Mouse (Mus musculus) sigmoid colon, adult 10 weeks (tissue): ENCODE results near the gene Arhgap11a. TPM values are rescaled to one million over a fixed set of nuclear protein-coding genes. Genes with fewer than 3 reads are reported as not detected.

Experiments used
- polyA plus RNA-seq: library from polyadenylated mRNA; stranded (reverse); fragments of 350-450 nt; fragmentation: Illumina TruSeq; extraction: RNeasy Lipid Tissue Mini Kit (QIAGEN cat#74804); gene quantifications from one replicate; pipeline ENCODE4 v1.2.3, GENCODE M21; 2014; ENCODE audit warnings: low read depth, low replicate concordance

Gene Arhgap11a
- 30.1 TPM for polyA plus RNA-seq

GRCm38 (mm10) chr2:113848245-113849121 lies at the start of gene Arhgap11a:
Gene Arhgap11a, minus strand, starts transcription at chr2:113848661.

GRCm38 (mm10) chr2:113828943-113829882 lies 19.2 kb downstream of the Arhgap11a start, which contains the start of gene Scg5:
Gene Scg5, minus strand, starts transcription at chr2:113829121.

Other genes with a start within 250 kb of the Arhgap11a start
- gene Grem1, start 90.0 kb downstream of the Arhgap11a start, polyA plus RNA-seq: 142 TPM
- 13.8 TPM for gene Scg5, start 19.5 kb downstream of the Arhgap11a start, polyA plus RNA-seq
- 0.57 TPM for gene Gjd2, start 165.0 kb upstream of the Arhgap11a start, polyA plus RNA-seq
- gene Actc1, start 204.9 kb upstream of the Arhgap11a start, polyA plus RNA-seq: 0.69 TPM